Mouse (Mus musculus) small intestine, adult 2 months (tissue): ENCODE measurements around the gene Chrm5.

Source experiments
- CTCF ChIP-seq: fragments of 200-500 bp; IDR thresholded peaks from 2 replicates; pipeline ENCODE4 v1.5.1; 2012; ENCODE audit warnings: low read depth, mild to moderate bottlenecking, control low read depth, inconsistent platforms, low read length, moderate library complexity, mixed read lengths; ENCODE audit not compliant: insufficient replicate concordance, insufficient read length; ENCODE audit errors: extremely low read depth
- POLR2A ChIP-seq: fragments of 200-500 bp; IDR thresholded peaks from 2 replicates; pipeline ENCODE4 v1.6.1; 2012; ENCODE audit warnings: low read depth, mild to moderate bottlenecking, control low read depth, inconsistent platforms, low read length, moderate library complexity

- TF ChIP-seq CTCF (no peak), POLR2A (no peak)
These were observed 29.6 kb upstream of the Chrm5 start for GRCm38 (mm10) chr2:112510140-112510539.
